Mouse (Mus musculus) CD4-positive naive resting alpha-beta T cell, adult 76 days (primary cell): ENCODE results near the gene Cmc2. TPM values are rescaled to one million over a fixed set of nuclear protein-coding genes. Genes with fewer than 3 reads are reported as not detected.

Experiments
- total RNA-seq: library from RNA; stranded (reverse); gene quantifications from one replicate; pipeline ENCODE4 v1.2.4, GENCODE M21; 2023

Gene Cmc2
- total RNA-seq, result 6.7 TPM

DNA sequence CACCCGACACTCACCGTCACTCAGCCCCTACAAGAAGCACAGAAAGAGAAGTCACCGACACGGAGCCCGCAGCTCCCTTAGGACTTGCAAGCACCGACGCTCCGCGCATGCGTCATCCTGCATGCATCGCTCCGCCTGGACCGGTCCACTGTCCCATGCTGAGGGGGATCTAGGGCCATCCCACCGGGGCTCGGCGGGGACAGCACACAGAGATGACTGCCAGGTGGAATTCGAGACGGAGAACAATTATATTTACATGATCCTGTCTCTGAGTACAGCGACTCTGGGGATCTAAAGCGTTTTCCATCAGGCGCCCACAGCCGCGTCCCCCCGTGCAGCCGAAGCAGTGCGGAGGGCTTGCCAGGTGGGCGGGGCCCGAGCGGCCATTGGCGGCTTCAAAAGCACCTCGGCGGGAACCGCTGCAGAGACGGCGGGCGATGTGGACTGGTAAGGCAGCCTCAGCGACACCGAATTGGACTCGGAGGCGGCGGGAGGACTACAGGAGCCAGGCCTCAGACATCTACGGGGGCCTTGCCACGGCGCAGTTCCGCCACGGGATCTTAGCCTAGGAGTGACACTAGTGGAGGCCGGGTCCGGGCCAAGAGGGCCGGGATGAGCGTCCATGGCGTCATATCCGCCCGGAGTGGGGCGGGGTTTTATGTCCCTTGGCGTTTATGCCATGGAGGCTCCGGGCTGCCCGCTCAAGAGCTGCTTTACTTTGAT lies at the start of gene Cmc2, which contains the start of gene Cenpn:
TSS of gene Cmc2 (minus strand) at position 119 of the 723 bp plus-strand sequence.
TSS of gene Cenpn (plus strand) at position 394 of the 723 bp plus-strand sequence.

DNA sequence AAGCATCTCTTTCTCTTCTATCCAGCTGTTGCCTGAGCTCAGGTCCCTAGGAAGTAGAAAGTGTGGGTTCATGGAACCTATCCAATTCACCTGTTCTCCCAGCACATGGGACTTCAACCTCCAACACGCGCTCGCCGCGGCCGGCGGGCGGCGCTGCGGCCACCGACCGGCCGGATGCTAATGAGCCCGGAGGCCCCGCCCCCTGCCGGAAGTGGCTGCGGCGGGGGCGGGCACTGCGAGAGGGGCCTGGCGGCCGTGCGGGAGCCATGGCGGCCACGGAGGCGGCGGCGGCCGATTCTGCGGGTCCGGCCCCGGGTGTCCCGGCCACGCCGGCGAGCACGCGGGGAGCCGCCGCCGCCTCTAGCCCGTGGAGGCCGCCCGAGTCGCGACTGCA lies 21.9 kb upstream of the Cmc2 start, which contains the start of gene Atmin:
TSS of gene Atmin (plus strand) at position 233 of the 394 bp plus-strand sequence.

Other genes starting within 250 kb of the Cmc2 start
- gene Cdyl2, start 188.5 kb downstream of the Cmc2 start, total RNA-seq, result 14.3 TPM
- gene Cenpn, start 275 bp upstream of the Cmc2 start, total RNA-seq, result 2.4 TPM
- 17.1 TPM for gene Atmin, start 21.9 kb upstream of the Cmc2 start, total RNA-seq
- gene 1700030J22Rik, start 57.5 kb upstream of the Cmc2 start, total RNA-seq, result 0.38 TPM
- 9.5 TPM for gene Gcsh, start 72.1 kb upstream of the Cmc2 start, total RNA-seq
- not detected for gene Pkd1l2, start 161.0 kb upstream of the Cmc2 start, total RNA-seq
- gene Bco1, start 174.4 kb upstream of the Cmc2 start, total RNA-seq, result not detected
- 10.9 TPM for gene Gan, start 236.7 kb upstream of the Cmc2 start, total RNA-seq